Mouse (Mus musculus): Measurements from ENCODE around the gene Tor1b.
"Not testable (repeated sequence)": the region's sequence is repeated elsewhere in the genome, so short reads cannot be mapped to it uniquely, and the experiment has no call there.

The Tor1b gene

DNA sequence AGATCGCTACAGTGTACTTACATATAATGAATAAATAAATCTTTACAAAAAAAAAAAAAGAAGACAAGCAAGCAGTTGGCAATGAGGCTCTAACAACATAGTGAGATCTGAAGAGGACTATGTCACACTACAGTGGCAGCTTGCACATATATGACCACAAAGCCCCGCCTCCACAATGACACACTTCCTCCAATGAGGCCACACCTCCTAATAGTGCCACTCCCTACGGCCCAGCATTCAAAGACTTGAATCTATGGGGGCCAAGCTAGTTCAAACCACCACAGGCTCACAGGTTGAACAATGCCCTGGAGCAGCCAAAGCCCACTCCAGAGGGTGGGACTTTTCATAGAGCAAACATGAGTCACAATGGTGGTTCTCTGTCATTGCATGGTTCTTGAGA is 20.8 kb upstream of the Tor1b start:
- DNase-seq (ENCODE audit: low read depth, low spot score) = no peak

DNA sequence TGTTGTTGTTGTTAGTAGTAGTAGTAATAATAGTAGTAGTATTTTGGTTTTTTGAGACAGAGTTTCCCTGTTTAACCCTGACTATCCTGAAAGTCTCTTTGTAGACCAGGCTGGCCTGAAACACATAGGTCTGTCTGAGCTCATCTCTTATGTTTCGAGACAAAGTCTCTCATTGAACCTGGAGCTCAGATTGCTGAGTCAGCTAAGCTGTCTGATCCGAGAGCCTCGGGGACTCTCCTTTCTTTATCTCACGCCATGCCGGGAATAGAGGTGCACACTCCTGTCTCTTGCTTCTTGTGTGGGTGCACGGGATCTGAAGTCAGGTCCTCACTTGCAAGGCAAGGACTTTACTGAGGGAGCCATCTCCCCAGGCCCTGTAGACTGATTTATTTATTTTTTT is 19.7 kb upstream of the Tor1b start:
- DNase-seq (ENCODE audit: low read depth, low spot score) = no peak

DNA sequence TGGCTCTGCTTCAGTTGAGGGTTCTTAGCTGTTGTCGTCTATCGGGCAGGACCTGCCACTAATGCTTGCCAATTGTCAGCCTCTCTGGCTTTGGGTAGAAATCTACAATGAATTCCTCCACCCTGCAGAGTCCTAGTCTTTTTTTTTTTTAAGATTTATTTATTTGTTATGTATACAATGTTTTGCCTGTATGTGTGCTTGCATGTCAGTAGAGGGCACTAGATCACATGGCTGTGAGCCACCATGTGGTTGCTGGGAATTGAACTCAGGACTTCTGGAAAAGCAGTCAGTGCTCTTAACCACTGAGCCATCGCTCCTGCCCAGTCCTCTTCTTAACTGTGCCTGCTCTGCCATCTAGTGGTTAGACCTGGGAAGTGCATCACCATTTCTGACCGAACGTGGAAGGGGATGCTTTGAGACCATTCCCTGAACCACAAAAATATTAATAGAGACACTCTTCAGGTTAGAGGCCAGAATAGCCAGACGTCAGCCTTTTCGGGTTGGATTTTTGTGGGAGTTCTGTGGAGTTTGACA is 18.8 kb upstream of the Tor1b start:
- DNase-seq (ENCODE audit: low read depth, low spot score) = peak; percentile 71

DNA sequence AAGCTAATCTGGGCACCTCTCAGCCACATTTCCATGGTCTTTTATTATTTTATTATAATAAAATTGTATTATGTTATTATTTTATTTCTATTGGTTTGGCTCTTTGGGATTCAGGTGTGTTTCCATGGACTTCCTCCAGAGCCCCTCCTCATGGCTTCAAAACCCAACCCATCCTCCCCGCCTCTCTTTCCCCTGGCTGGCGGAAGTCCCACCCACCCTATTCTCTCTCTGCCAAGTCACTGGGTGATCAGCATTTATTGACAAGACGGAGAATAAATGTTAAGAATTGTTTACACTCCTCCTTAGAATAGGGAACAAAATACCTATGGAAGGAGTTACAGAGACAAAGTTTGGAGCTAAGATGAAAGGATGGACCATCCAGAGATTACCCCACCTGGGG is 16.0 kb upstream of the Tor1b start:
- no peak for DNase-seq (ENCODE audit: low read depth, low spot score)

DNA sequence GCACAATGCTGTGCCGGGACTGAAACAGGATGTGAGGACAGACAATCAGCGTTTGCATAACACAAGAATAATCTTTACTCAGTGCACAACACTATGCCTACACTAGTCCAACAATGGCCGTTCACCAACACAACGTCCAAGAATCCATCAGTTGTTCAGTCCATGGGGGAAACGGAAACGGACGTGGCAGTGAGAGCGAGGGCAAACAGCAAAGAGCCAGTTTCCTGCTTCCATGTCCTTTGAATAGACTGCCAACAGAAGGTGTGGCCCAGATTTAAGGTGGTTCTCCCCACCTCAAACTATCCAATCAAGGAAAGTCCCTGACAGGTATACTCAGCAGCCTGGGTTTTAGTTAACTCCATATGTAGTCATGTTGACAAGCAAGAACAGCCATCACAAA is 15.0 kb upstream of the Tor1b start:
- DNase-seq (ENCODE audit: low read depth, low spot score) = no peak

DNA sequence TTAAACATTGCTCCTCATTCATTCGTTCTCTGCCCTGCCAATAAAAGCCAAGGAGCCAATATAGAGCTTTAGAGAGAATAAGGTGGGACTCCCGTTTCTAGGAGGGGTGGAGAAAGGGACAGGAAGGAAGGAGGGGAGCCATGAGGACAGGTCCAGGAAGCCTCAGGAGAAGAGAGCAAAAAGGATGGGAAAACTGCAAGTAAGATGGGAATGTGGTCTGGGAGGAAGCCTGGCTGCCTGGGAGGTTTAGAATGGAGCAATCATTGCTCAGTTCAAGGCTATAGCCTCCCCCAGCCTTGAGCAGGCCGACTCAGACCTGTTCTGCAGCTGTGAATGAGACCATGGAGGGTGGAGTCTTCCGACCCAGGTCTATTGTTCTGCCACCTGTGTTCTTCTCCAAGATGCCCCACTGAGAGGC is 14.2 kb upstream of the Tor1b start:
- no peak for DNase-seq (ENCODE audit: low read depth, low spot score)

DNA sequence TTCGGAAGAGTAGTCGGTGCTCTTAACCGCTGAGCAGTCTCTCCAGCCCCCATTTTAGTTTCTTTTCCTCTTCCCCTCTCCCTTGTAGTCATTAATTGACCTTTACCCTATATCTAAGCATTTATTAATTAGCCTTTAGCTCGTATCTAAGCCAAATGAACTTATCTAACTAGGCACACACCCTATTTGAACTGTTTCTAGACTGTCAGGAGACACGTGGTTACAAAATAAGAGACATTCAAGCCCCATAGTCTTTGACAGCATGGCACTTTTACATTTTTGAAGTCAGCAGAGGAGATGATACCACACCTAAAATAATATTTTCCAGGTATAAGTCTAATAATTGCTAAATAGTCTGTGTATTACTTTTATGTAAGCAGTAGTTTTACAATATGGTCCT is 11.2 kb upstream of the Tor1b start:
- DNase-seq (ENCODE audit: low read depth, low spot score) = no peak

DNA sequence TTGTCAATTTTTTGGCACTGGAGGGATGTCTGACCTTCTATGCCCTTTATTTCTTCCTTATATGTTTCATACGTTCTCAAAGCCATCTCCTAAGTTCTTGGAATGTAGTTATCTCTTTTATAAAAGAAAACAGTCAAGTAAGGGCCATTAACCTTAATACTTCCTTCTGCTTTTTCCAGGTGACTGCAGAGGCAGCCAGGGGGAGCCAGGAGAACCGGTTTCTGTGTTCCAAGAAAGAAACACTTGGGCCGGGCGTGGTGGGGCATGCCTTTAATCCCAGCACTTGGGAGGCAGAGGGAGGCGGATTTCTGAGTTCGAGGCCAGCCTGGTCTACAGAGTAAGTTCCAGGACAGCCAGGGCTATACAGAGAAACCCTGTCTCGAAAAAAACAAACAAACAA is 10.6 kb upstream of the Tor1b start:
- not testable (repeated sequence) for DNase-seq (ENCODE audit: low read depth, low spot score)

DNA sequence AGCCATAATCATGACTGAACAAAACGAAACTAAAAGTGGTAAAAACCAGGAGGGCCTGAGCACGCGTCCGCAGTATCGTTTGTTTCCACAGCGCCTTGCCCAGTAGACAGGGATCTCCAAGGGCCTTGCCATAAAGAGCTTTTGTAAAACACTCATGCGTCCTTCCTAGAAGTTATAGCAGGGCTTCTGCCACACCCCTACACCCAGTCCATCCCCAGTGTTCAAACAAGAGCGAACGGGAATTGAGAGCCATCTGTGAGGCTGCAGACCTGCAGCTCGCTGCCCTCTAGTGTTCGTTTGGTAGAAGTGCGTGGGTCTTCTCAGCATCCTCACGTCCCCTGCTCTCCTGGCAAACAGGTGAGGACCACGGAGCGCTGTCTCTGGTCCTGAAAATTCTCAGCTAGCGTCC is 10.2 kb upstream of the Tor1b start:
- no peak for DNase-seq (ENCODE audit: low read depth, low spot score)

DNA sequence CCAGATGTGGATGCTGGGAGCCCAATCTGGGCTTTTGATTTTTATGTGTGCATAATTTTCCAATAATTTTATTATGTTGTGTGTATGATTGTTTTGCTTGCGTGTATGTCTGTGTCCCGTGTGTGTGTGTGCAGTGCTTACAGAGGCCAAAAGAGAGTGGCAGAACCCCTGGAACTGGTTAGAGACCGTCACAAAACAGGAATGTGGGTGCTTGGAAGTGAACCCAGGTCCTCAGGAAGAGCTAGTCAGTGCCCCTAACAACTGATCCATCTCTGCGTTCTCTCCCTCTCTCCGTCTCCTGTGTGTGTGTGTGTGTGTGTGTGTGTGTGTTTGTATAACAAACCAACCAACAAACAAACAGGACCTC is 319 bp upstream of the Tor1b start:
- no peak for DNase-seq (ENCODE audit: low read depth, low spot score)

DNA sequence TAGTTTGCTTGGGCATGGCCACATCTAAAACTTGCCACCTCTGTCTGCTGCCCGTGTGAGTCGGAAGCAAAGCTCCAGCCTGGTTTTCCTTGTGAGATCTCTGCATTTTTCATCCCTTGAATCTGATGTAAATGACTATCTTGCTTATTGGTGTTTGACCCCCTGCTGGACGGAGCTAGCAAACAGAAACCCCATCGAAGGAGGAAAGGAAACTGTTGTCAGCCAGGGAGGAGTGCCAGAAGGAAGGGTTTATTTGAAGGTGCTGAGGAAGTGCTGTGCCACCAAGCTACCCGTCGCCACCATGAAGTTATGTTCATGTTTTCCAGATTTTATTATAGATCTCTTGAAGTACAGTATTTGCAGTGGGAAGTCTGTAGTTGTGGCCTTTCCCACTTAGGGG is 2.0 kb downstream of the Tor1b start:
- DNase-seq (ENCODE audit: low read depth, low spot score) = no peak

DNA sequence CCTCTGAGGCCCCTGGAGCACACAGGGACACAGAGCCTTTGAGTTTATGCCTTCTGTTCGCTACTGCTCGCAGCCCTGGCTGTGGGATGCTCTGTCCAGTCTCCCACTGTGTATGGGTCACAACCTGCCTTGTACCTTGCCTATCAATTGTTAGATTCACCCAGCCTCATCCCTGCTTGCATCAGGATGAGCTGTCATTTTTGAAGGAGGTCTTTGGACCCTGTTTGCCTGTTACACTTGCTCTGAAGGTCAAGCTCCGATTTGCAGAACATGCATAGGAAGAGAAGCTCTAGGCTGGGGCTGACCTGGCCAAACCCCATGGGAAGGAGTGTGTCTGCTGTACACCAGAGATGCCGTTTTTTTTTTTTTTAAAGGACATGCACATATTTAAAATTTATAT is 4.8 kb downstream of the Tor1b start:
- no peak for DNase-seq (ENCODE audit: low read depth, low spot score)

DNA sequence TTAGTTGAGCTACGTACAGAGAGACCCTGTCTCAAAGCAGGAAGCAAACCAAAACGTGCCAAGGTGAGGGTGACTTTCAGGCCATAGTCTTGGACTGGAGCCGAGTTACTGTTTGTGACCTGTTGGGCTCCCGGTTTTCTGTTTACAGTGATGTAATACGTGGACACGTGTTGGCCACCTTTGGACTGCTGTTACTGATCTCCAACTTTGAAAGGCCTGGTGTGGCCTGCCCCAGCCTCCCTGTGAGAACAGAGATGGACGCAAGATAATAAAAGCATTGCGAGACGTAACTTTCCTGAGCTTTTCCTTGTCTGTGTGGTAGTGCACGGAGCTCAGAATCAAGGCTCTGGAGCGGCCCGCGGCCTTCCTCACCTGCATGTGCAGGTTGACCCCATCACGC is 6.0 kb downstream of the Tor1b start:
- DNase-seq (ENCODE audit: low read depth, low spot score) = no peak

DNA sequence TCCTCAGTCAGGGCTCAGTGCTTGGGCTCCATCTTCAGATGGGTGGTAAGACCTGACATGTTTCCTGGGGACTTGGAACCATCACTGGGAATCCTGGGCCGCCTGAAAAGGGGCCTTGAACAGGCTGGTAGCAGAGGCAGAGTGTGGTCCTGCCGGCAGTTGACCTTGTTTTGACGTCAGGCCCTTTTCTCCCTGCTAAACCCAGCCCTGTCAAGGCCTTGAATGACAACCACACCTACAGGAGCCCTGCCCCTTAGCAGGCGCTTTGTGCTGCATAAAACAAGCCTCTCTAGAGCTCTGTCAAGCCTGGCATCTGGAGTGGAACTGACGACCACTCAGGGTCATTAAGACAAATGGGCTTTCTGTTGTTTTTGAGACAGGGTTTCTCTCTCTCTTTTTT is 7.1 kb downstream of the Tor1b start:
- no peak for DNase-seq (ENCODE audit: low read depth, low spot score)

DNA sequence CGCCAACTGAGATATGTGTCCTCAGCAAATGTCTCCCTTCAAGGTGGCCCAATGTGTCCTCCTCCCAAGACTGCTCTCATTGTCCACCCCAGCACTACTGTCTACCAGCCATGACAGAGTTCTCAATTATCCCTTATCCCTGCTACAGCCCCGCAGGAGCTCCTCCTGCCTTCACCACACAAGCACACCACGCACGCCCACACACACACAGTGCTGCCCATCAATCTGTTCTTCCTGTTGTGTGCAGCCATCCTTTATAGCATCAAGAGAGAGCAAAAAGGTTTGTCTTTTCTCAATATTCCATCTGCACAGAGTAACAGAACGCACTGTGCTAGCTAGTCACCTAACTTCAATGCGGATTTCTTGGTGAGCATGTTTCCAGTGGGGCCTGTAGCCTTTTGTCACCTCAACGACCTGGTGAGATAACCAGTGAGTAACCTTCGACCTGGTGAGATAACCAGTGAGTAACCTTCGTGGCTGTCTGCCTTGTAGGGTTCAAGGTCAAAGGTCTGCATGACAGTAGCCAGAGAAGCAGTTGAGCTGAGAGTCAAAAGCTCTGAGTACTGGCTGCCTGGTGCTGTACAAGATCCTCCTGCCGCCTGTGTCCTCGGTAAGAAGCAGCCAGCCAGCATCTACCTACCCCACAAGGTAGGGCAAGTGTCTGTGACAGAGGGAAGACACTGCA is 10.0 kb downstream of the Tor1b start:
- no peak for DNase-seq (ENCODE audit: low read depth, low spot score)

DNA sequence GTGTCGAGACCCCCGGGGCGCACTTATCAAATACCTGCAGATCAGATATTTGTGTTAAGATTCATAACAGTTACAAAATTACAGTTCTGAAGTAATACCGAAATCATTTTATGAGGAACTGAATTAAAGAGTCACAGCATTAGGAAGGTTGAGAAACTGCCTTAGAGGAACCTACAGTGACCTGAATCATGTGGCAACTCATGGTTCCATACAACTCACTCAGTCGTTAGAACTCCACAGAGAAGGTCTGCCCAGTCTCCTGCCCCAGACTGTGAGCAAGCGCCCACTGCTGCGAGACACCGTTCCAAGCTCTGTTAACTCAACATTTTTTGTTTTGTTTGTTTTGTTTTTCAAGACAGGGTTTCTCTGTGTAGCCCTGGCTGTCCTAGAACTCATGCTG is 12.9 kb downstream of the Tor1b start:
- DNase-seq (ENCODE audit: low read depth, low spot score) = no peak

DNA sequence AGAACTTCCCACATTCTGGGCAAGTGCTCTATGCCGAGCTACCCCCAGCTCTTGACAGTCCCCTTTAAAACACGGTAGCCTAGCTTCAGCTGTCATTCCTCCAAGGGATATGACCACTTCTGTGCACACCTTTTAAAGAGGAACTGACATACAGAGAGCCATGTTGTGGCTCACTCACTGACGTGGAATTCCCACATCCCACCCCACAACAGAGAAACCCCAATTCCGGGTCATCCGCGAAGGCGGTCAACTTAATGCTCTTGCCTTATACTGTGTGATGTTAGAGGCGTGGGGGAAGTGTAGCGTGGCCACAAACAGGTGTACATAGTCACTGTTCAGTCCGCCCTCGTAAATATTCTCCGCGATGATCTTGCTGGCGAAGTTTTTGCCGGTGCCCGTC is 14.1 kb downstream of the Tor1b start:
- DNase-seq (ENCODE audit: low read depth, low spot score) = no peak

DNA sequence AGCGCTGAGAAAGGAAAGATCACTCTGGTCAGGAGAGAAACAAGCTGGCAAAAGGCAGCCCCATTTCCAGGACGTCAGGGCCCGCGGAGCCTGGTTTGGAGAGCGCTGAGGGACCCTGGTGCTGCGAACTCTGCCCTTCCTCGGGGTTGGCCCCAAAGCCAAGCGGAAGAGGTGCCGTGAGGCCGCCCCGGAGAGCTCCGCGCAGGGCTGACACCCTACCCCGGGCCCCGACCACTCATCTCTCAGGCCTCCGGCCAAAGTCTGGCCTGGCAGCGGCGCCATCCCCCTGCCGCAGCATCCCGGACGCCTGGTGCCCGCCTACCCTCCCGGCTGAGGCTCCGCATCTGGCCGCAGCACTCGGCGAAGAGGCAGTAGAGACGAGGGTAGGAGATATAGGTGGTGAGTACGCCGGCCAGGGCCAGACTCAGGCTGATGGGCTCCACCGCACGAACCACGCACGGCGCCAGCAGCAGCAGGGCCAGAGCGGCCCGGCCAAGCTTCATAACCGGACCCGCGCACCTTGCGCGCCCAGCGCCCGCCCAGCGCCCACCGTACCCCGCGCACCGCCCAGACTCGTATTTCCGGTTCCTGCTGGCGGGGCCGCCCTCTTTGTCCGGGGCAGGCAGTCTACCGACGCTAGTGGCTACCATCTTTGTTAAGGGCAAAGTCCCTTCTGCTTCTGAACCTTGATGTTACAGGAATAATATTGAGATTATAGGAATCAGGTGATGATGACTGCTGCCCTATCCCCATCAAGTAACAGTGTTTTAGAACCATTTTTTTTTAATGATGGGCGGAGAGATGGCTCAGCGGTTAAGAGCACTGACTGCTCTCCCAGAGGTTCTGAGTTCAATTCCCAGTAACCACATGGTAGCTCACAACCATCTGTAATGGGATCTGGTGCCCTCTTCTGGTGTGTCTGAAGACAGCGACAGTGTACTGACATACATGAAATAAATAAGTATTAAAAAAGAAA is 14.9 kb downstream of the Tor1b start, which contains the start of gene Tor1a:
Gene Tor1a (minus strand): TSS at position 582 of the 976 bp plus-strand sequence.
- DNase-seq (ENCODE audit: low read depth, low spot score) = peak; percentile 84

DNA sequence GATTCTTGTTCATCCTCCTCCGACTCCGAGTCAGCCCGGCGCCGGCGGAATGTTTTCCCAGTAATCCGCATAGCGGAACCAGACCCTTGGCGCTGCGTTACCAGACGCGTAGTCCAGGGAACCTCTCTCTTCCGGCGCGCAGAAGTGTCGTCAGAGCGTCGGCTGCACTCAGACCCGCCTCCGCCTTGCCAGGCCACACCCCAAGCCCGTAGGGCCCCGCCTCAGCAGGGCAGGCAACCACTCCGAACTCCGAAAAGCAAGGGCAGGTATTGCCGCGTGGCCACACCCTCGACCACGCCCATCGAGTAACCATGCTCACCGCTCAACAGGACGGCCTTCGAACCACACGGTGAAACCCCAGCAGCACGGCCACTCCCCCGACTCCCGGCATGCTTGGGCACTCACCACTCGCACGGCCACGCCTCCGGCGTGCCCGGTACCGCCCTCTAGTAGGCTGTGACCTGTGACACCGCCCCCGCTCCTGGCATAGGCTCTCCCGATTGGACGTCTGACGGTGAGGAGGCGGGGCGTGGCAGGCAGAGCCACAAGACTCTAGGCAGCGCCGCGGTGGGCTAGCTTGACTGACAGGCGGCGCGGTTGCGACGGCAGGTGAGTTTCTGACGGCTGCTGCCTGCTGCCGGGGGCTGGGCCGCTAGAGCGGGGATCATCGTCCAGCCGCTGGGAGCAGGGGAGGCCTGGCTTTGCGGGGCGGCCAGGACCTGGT is 29.2 kb downstream of the Tor1b start, which contains the start of the genes BC005624 and Usp20:
Gene BC005624 (minus strand): TSS at position 412 of the 724 bp plus-strand sequence.
Gene Usp20 (plus strand): TSS at position 490 of the 724 bp plus-strand sequence.
- DNase-seq (ENCODE audit: low read depth, low spot score) = peak; percentile 99

DNA sequence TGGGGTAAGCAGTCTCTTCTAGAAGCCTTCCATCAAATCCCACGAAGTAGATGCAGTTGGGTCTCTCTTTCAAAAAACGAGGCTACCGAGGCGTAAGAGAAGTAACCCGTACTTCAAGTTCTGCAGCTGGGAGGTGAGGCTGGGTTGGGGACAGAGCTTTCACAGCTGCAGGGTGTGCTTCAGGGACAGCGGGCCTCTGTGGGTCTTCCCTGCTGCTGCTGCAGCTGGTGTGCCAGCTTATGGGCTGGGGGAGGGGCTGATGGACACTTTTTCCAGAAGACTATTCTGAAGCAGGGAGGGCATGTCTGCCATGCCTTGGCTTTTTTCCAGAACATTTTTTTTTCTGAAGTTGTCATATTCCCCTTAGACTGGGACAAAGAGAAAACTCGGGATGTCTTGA is 30.3 kb downstream of the Tor1b start:
- no peak for DNase-seq (ENCODE audit: low read depth, low spot score)

DNA sequence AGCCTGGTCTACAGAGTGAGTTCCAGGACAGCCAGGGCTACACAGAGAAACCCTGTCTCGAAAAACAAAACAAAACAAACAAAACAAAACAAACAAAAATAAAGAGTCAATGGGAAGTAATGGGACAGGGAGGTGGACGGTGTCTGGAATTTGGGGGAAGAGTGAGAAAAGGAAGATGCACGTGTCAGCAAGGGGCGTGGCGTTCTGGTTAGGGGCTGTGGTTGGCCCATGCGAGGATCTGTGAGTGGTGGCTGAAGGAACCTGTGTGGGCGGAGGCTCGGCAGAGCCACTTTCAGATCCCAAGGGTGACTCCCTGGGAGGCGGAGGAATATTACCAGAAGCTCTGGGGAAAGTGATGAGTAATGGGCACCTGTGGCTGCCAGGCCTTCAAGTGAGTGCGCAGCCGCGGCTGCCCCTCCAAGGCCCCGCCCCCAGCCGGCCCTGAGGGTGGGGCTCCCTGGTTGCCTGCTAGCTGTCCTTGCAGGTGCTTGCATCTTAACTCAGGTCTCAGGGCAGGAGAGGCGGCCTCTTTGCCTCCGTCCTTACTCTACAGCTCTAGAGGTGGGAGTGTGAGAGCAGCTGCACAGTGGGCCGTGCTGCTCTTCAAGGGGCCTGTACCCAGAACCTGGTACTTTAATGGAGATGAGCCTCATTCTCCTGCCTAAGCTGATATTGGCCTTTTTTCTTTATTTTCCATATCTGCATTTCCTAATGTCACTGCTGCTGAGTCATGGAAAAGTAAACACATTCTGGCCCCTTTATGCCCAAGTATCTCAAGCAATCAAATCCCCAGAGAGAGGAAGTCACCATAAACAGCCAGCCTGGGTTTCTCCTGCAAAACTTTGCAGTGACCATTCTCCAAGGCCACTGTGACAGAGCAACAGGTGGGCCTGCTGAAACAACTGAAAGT is 32.6 kb downstream of the Tor1b start:
- DNase-seq (ENCODE audit: low read depth, low spot score) = no peak
